Mouse (Mus musculus) hindbrain, embryonic 14.5 days (tissue): ENCODE data around the gene Npsr1. TPM values are rescaled to one million over a fixed set of nuclear protein-coding genes. Genes with fewer than 3 reads are reported as not detected.

ENCODE experiments used
- ATAC-seq: fragments of 200-750 bp; cut with Nextera tagmentation; 2 replicates; pipeline ENCODE4 v1.8.0; 2017; ENCODE audit warnings: moderate number of reproducible peaks, mild to moderate bottlenecking, moderate TSS enrichment, moderate library complexity; ENCODE audit not compliant: low FRiP score
- DNase-seq: peaks from one replicate; pipeline ENCODE4 v3.0.0-alpha.2; 2015; ENCODE audit warnings: low spot score
- H3K27ac ChIP-seq: fragments of 300-500 bp; sonication (generic); 2 replicates; pipeline ENCODE4 v1.5.1; 2014; ENCODE audit warnings: mild to moderate bottlenecking, moderate library complexity
- H3K27me3 ChIP-seq: fragments of 300-500 bp; sonication (generic); 2 replicates; pipeline ENCODE4 v1.6.1; 2014; ENCODE audit warnings: mild to moderate bottlenecking, low read length, mixed read lengths; ENCODE audit not compliant: control insufficient read depth, insufficient read depth
- H3K36me3 ChIP-seq: fragments of 300-500 bp; sonication (generic); replicated peaks from 2 replicates; pipeline ENCODE4 v1.6.1; 2014; ENCODE audit not compliant: control insufficient read depth, insufficient read depth
- H3K4me1 ChIP-seq: fragments of 300-500 bp; sonication (generic); replicated peaks from 2 replicates; pipeline ENCODE4 v1.6.1; 2014; ENCODE audit warnings: antibody characterized with exemption, low read length, mixed read lengths; ENCODE audit not compliant: control insufficient read depth, insufficient read depth
- H3K4me2 ChIP-seq: fragments of 300-500 bp; sonication (generic); replicated peaks from 2 replicates; pipeline ENCODE4 v1.6.1; 2014; ENCODE audit warnings: mild to moderate bottlenecking, moderate library complexity
- H3K4me3 ChIP-seq: fragments of 300-500 bp; sonication (generic); replicated peaks from 2 replicates; pipeline ENCODE4 v1.5.1; 2014; ENCODE audit warnings: mild to moderate bottlenecking, low read length
- H3K9ac ChIP-seq: fragments of 300-500 bp; sonication (generic); 2 replicates; pipeline ENCODE4 v1.6.1; 2014
- H3K9me3 ChIP-seq: fragments of 300-500 bp; sonication (generic); 2 replicates; pipeline ENCODE4 v1.6.1; 2016; ENCODE audit warnings: low read length; ENCODE audit not compliant: control insufficient read depth
- WGBS: fragments of 180-500 bp; shearing (Covaris S2); extraction: QIAGEN DNeasy Blood & Tissue Kit; methylation state at CpG from one replicate; pipeline ENCODE4 v1.1.7; 2014; 5-methylcytosine and 5-hydroxymethylcytosine counted together
- polyA plus RNA-seq: library from polyadenylated mRNA; unstranded; fragments of >200 nt; fragmentation: Nextera tagmentation; extraction: Ambion mirVana; gene quantifications from 2 replicates; pipeline ENCODE4 v1.2.1, GENCODE M21; 2014

Gene Npsr1
- polyA plus RNA-seq, 1 experiment from 2014 or later: 0.31 TPM

GRCm38 (mm10) chr9:24307400-24307799, 209.6 kb downstream of the Npsr1 start:
- Histone ChIP-seq H3K36me3 (no peaks in the 10 kb centered on the region), H3K4me2 (no peak overlapping the region), H3K9me3 (no peaks in the 10 kb centered on the region), H3K4me1 (0 out of 2 replicates have a peak, but pooled peaks cover 3% of the 10 kb centered on the region), H3K27ac (no peak overlapping the region), H3K9ac (no peak overlapping the region), H3K4me3 (no peak overlapping the region), H3K27me3 (no peaks in the 10 kb centered on the region)
- 58% methylated on average over 3 of the region's 3 CpGs for WGBS
- no peak for DNase-seq
- ATAC-seq: no peak

- no peaks in the 10 kb centered on the region for H3K27me3 ChIP-seq
- ATAC-seq (no peak), DNase-seq (no peak)
- H3K4me2 ChIP-seq: no peak overlapping the region
- no peaks in the 10 kb centered on the region for H3K9me3 ChIP-seq
- no peak overlapping the region for H3K4me3 ChIP-seq
- H3K36me3 ChIP-seq: no peaks in the 10 kb centered on the region
- no peaks in the 10 kb centered on the region for H3K4me1 ChIP-seq
- H3K27ac ChIP-seq: no peak overlapping the region
- WGBS: 97% methylated on average over 2 of the region's 2 CpGs
- H3K9ac ChIP-seq: no peak overlapping the region
Observed at GRCm38 (mm10) chr9:24315835-24316234, 218.0 kb downstream of the Npsr1 start.

- no peak overlapping the region for H3K27ac ChIP-seq
- no peak overlapping the region for H3K4me2 ChIP-seq
- H3K4me1 ChIP-seq: no peaks in the 10 kb centered on the region
- no peak for ATAC-seq
- H3K9me3 ChIP-seq: no peaks in the 10 kb centered on the region
- DNase-seq: no peak
- H3K27me3 ChIP-seq: no peaks in the 10 kb centered on the region
- 91% methylated on average over 2 of the region's 2 CpGs for WGBS
- no peak overlapping the region for H3K4me3 ChIP-seq
- H3K9ac ChIP-seq: no peak overlapping the region
- no peaks in the 10 kb centered on the region for H3K36me3 ChIP-seq
Observed at GRCm38 (mm10) chr9:24331661-24332060, 233.9 kb downstream of the Npsr1 start.

- H3K27ac ChIP-seq: no peak overlapping the region
- no peaks in the 10 kb centered on the region for H3K9me3 ChIP-seq
- WGBS: 35% methylated on average over 3 of the region's 3 CpGs
- ATAC-seq: no peak
- H3K4me3 ChIP-seq: no peak overlapping the region
- no peak overlapping the region for H3K4me2 ChIP-seq
- no peaks in the 10 kb centered on the region for H3K36me3 ChIP-seq
- no peak for DNase-seq
- no peaks in the 10 kb centered on the region for H3K4me1 ChIP-seq
- H3K27me3 ChIP-seq: no peaks in the 10 kb centered on the region
- H3K9ac ChIP-seq: no peak overlapping the region
Observed at GRCm38 (mm10) chr9:24341321-24341720, 243.5 kb downstream of the Npsr1 start.

GRCm38 (mm10) chr9:24347011-24347410, 249.2 kb downstream of the Npsr1 start:
- Histone ChIP-seq H3K27ac (no peak overlapping the region), H3K4me1 (no peaks in the 10 kb centered on the region), H3K9ac (no peak overlapping the region), H3K36me3 (no peaks in the 10 kb centered on the region), H3K9me3 (no peaks in the 10 kb centered on the region), H3K27me3 (no peaks in the 10 kb centered on the region), H3K4me2 (no peak overlapping the region), H3K4me3 (no peak overlapping the region)
- DNase-seq: no peak
- no peak for ATAC-seq
- 43% methylated on average over 1 of the region's 1 CpGs for WGBS

GRCm38 (mm10) chr9:24349510-24349909, 251.7 kb downstream of the Npsr1 start:
- Histone ChIP-seq H3K9me3 (no peaks in the 10 kb centered on the region), H3K36me3 (no peaks in the 10 kb centered on the region), H3K4me2 (no peak overlapping the region), H3K4me1 (no peaks in the 10 kb centered on the region), H3K27ac (no peak overlapping the region), H3K9ac (no peak overlapping the region), H3K4me3 (no peak overlapping the region), H3K27me3 (no peaks in the 10 kb centered on the region)
- 89% methylated on average over 2 of the region's 2 CpGs for WGBS
- ATAC-seq (no peak), DNase-seq (no peak)

- no peaks in the 10 kb centered on the region for H3K36me3 ChIP-seq
- 85% methylated on average over 3 of the region's 3 CpGs for WGBS
- H3K4me1 ChIP-seq: no peaks in the 10 kb centered on the region
- H3K27ac ChIP-seq: no peak overlapping the region
- ATAC-seq (no peak), DNase-seq (no peak)
- H3K9me3 ChIP-seq: no peaks in the 10 kb centered on the region
- no peak overlapping the region for H3K4me3 ChIP-seq
- no peak overlapping the region for H3K9ac ChIP-seq
- no peak overlapping the region for H3K4me2 ChIP-seq
- no peaks in the 10 kb centered on the region for H3K27me3 ChIP-seq
Observed at GRCm38 (mm10) chr9:24351402-24351801, 253.6 kb downstream of the Npsr1 start.
